Mouse (Mus musculus) spleen, postnatal 10 days (tissue): ENCODE results near the gene Prickle4.
A peak's percentile ranks its signal among the peaks of the same experiment; 100 is the strongest.
"Not testable (repeated sequence)": the region's sequence is repeated elsewhere in the genome, so short reads cannot be mapped to it uniquely, and the experiment has no call there.

Source experiments
- DNase-seq, 2 experiments: peaks; one replicate each; pipeline ENCODE4 v3.0.0; 2021 to 2022; ENCODE audit warnings: low spot score in 2 of 2

Gene Prickle4

DNA sequence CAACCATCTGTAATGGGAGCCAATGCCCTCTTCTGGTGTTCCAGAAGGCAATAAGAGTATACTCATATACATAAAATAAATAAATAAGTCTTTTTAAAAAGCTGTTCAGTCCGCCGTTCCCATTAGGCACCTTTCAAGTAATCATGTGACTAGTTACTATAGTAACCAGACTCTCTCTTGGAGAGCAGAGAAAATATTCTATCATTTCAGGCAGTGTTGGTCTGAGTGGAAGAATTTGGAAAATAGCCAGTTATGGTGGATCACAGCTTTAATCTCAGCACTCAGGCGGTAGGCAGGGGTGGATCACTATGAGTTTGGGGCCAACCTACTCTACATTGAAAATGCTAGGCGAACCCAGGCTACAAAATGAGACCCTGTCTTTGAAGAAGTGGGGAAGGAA lies 25.4 kb downstream of the Prickle4 start:
- no peak for DNase-seq

DNA sequence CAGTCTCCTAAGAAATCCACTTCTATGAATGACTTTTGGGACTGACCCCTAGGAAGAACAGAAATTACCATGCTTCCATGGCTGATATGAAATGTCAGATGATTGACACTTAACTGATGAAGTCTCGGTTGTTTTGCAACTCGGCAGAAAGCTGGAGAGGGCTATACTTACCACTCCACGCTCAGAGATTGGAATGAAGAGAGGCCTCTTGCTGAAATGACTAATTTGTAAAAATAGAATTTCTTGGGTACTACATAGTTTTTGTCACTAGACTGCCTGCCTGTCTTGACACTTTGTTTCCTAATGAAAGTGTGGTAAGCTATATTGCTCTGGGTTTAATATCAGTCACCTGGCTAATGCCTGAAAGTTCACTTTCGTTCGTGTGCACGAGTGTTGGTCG lies 30.1 kb downstream of the Prickle4 start:
- DNase-seq, result no peak

DNA sequence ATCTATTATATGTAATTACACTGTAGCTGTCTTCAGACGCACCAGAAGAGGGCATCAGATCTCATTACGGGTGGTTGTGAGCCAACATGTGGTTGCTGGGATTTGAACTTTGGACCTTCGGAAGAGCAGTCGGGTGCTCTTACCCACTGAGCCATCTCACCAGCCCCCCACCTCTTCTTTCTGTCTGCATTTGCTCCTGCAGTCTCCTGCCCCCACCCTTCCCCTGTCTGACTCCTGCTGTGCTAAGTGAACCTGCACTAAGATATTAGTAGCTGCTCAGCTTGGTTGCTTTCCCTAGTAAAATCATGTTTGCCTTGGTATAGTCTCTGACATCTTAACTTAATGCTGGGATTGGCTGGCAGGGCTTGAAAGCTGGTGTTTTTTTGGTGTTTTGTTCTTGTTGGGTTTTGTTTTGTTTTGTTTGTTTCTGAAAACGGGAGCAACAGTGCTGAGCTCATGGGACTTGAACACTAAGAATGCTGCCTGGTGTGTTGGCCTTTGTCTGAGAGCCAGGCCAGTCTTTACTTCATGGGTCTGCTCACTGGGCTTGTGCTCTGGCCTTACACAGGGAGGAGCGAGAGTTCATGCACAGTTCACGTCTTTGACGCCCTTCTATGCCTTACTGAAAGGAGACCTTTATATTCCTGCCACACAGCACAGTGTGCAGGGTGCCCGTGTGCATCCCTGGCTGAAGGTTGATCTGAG lies 31.4 kb downstream of the Prickle4 start:
- DNase-seq, result no peak

DNA sequence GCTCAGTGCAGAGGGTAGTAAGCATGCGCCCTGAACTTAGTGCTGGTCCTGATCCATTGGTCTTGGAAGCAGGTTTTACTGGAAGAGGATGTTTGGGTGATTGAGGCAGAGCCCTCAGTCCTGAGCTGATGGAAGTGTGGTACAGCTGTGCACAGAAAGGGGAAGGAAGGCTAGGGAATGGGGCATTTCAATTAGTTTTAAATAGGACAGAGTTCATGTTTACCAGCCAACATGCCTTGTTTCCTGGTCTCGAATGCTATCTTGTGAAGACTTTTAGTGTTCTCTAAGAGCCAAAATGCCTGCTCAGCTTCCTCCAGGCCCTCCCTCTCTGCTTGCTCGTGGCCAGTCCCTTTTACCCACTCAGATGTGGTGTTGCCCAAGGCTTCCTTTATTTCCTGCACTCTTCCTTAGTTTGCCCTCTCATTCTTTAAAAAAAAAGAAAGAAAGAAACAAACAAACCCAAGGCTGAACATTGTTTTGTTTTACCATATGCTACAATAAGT lies 35.7 kb downstream of the Prickle4 start:
- no peak for DNase-seq

DNA sequence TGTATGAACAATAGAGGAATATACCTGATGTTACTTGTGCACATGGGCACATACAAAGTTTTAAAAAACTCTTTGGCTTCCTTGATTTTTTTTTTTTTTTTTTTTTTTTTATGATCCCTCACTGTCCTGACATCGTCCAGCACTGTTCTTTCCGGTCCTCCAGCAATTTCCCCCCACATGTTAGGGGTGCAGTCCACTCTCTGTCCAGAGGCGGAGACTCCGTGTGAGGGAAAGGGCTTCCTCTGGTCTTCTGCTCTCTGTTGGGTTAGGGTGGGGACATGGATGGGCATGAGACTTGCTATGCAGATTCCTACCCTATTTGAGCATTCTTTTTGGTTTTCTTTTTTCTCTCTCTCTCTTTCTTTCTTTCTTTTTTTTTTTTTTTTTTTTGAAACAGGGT lies 36.6 kb downstream of the Prickle4 start:
- DNase-seq, result no peak

DNA sequence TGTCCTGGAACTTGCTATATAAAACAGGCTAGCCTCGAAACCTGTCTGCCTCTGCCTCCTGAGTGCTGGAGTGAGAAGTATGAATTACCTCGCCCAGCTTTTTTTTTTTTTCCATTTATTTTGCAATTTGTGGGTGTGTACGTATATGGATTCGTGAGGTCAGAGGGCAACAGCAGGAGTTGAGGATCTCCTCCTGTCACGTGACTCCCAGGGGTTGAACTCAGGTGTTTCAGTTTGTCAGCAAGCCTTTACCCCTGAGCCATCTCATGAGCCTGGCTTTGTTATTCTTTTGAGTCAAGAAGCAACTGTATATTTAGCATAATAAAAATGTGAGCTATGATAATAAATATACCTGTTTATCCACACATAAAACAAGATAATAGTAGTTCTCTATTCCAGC lies 38.8 kb downstream of the Prickle4 start:
- no peak for DNase-seq

DNA sequence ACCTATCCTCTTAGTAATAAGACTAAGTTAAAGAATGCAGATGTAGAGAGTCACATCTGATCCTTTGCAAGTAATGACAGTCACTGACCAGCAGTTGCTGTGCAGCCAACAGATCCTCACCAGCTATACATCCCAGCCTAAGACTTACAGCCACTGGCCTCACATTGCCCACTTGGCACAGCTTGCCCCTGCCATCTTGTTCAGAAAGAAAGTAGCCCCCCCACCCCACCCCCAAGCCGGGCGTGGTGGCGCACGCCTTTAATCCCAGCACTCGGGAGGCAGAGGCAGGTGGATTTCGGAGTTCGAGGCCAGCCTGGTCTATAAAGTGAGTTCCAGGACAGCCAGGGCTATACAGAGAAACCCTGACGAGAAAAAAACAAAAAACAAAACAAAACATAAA lies 40.2 kb downstream of the Prickle4 start:
- not testable (repeated sequence) for DNase-seq

DNA sequence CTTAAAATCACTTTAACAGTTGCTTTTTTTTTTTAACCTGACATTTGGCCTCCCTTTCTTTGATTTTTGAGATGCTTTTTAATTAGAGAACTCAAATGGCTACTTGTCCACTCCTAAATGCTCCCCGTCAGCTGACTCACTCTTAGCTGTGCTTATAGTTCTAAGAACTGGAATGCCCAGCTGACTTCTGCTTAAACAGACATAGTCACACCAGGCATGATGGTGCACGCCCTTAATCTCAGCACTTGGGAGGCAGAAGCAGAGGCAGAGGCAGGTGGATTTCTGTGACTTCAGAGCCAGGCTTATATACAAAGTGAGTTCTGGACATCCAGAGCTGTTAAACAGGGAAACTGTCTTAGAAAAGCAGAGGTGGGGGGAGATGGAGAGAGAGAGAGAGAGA lies 42.6 kb downstream of the Prickle4 start:
- no peak for DNase-seq

DNA sequence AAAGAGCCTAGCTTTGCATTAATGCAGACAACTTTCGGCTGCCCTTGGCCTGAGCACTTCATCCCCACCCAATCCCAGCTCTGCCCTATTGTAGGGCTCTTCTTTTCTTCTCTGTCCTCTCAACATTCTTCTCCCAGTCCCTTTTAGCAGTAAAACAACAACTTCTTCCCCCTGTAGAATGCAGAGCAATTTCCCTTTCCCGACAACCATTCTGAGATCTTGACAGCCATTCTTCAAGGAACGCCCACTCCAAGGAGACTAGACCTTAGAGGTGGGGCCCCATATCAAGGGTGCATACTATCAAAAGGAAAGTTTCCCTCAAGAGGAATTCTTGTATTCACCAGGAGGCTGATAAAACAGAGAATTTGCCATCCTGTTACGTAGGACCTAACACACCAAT lies 45.6 kb downstream of the Prickle4 start:
- DNase-seq, result no peak

DNA sequence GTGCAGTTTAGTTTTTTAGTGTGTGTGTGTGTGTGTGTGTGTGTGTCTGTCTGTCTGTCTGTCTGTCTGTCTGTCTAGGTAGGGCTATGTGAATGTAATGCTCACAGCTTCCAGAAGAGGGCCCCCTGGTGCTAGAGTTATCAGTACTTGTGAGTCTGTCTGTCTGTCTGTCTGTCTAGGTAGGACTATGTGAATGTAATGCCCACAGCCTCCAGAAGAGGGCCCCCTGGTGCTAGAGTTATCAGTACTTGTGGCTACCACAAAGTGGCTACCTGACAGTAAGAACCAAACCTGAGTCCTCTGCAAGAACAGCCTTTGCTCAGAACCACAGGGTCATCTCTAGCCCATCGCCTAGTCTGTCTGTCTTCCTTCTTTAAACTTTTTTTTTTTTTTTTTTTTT lies 47.9 kb downstream of the Prickle4 start:
- DNase-seq, result peak; percentile 34 to 58

DNA sequence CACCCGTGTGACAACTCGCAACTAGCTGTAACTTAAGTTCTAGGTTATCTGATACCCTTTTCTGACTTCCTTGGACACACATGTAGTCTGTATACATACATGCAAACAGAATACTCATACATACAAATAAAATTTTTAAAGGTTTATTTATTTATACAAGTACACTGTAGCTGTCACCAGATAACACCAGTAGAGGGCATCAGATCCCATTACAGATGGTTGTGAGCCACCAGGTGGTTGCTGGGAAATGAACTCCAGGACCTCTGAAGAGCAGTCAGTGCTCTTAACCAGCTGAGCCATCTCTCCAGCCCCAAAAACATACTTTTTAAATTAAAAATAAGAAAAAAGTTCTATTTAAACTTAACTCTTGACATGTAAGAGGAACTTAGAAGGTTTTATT lies 51.5 kb downstream of the Prickle4 start:
- no peak for DNase-seq
